Mouse (Mus musculus) spleen, postnatal 10 days (tissue): ENCODE measurements around the gene Gm20671.
"Not testable (repeated sequence)": the region's sequence is repeated elsewhere in the genome, so short reads cannot be mapped to it uniquely, and the experiment has no call there.

ENCODE experiments used
- DNase-seq, 2 experiments: peaks; one replicate each; pipeline ENCODE4 v3.0.0; 2021 to 2022; ENCODE audit warnings: low spot score in 2 of 2

Gene Gm20671

DNA sequence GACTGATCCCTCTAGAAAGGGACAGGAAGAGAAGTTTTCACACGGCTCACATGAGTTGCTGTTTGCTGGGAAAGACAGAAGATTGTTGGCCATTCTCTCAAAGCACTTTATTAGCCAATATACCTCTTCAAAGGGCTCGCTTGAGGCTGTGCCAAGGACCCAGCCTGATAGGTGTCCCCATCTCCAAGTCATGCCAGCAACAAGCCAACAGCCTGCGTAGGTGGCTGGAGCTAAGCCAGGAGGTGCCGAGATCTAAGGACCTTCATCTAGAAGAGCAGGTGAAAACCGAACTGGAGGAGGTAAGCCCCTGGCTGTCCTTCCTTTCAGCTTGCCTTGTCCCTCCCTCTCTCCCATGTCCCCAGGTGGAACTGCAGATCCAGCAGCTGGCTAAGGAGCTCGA, 91.1 kb downstream of the Gm20671 start:
- DNase-seq = no peak

DNA sequence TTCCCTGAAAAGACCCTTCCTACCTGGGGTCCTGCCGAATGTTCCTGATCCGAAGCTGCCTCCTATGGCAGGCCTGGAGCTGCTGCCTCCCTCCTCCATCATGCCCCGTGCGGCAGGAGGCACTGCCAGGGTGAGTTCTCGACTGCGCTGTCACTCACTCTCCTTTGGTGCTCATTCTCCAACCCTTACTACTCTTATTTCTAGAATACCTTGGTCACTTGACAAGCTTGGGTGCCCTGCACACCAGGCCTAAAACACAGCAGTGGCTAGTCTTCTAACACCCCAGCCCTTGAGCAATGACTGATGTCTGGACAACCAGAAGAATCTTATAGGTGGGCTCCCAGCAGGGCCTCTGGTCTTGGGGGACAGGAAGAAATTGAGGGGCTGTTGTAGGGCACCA, 93.0 kb downstream of the Gm20671 start:
- DNase-seq = not testable (repeated sequence)

- DNase-seq = no peak
These were observed 98.1 kb downstream of the Gm20671 start for GRCm38 (mm10) chr5:32728851-32729250.

- no peak for DNase-seq
These were observed 98.6 kb downstream of the Gm20671 start for GRCm38 (mm10) chr5:32728300-32728699.

DNA sequence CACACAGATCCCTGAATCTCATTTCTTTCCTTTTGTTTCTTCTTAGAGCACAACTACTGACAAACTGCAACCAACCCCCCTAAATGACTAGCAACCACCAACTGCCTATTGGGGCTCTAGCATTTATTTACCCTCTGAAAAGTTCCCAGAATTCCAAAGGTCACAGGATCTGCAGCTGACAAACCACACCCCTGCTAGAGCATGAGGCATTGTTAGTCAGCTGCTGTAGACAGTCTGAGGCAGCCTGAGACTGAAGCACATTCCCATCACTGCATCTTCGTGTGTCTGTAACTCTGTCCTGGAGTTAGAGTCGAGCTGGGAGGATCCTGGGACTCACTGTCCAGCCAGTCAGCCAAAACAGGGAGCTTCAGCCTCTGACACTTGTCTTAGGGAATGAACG, 101.5 kb downstream of the Gm20671 start:
- not testable (repeated sequence) for DNase-seq

DNA sequence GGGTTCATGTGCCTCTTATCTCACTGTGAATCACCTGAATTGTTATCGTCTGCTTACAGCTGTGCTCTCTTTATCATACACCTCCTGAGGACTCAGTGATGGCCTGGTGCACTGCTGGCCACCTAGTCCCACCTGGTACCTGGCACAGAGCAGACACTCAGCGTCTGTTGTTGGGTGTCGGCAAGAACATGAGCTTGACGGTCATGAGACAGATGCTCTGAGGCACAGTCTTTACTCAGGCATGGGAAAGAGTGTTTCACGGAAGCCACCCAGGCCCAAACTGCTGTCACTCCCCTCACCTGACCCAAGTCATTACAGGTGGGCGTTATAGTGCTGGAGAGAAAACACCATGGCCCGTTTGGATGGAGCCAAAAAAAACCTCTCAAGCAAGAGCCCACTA, 102.9 kb downstream of the Gm20671 start:
- no peak for DNase-seq

DNA sequence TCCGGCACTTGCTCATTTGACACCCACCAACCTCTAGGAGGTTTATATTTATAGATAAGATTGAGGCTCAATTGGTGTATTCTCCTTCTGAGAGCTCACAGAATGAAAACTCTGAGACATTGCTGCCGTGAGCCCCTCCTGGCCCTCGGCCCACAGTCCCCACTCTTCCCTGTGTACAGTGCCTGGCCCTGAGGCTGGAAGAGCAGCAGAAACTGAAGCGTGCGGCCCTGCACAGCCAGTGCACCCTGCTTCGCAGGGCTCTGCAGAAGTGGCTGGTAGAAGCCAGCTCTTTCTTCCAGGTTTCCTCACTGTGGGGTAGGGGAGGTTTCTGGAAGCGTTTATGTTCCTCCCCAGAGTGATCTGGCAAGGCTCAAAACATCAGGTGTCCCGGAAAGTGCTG, 104.2 kb downstream of the Gm20671 start:
- not testable (repeated sequence) for DNase-seq

- no peak for DNase-seq
These were observed 104.6 kb downstream of the Gm20671 start for GRCm38 (mm10) chr5:32722263-32722662.

DNA sequence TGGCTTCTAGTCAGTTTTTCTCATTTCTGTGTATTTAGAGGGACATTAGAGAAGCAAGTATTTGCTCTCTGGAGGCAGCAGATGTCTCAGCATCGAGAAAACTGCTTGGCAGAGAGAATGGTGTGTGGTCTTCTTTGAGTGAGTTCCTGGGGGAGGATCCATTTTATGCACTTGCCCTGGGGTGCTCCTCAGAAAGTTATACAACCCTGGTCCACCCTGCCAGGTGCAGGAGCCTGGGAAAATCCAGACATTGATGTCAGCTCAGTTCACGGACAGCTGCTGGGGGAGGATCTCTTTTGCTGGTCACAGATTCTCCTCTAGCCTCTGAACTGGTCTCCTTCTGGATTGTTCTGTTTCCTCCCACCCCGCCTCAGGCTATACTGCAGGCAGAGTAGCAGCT, 105.6 kb downstream of the Gm20671 start:
- DNase-seq = no peak

DNA sequence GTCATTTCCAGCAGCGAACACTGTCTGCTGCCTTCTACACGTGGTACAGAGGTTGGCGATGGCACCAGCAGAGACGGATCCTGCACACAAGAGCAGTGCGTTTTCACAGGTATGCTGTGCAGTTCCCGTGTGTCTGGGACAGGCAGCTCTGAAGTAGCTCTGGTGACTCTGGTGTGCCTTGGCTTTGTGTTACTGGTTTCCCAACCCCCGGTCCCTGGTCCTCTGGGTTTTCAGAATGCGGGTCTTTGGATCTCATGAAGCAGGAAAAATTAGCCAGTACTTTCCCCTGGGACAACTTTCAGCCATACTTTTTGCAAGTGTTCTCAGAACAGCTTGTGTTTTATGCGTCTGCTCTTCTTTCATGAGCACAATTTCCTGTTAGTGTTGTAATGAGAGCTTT, 106.5 kb downstream of the Gm20671 start:
- DNase-seq = no peak

DNA sequence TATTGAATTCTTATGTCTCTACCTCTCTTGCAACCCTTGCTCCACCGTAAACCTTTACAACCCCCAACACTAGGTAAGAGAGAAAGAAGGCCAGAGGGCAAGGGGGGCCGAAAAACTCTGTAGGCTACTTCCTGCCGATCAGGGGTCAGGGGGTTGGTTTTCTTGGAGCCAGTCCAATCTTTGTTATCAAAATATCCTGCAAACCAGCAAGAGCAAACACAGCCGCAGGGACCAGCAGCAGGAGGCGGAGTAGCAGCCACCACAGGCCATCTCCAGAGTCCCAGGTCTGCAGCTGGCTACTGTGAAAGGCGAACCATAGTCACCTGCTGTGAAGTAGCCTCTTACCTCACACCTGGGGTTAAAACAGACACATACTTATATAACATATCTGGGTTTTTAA, 108.0 kb downstream of the Gm20671 start:
- no peak for DNase-seq

GRCm38 (mm10) chr5:32717726-32718125, 109.2 kb downstream of the Gm20671 start:
- no peak for DNase-seq

DNA sequence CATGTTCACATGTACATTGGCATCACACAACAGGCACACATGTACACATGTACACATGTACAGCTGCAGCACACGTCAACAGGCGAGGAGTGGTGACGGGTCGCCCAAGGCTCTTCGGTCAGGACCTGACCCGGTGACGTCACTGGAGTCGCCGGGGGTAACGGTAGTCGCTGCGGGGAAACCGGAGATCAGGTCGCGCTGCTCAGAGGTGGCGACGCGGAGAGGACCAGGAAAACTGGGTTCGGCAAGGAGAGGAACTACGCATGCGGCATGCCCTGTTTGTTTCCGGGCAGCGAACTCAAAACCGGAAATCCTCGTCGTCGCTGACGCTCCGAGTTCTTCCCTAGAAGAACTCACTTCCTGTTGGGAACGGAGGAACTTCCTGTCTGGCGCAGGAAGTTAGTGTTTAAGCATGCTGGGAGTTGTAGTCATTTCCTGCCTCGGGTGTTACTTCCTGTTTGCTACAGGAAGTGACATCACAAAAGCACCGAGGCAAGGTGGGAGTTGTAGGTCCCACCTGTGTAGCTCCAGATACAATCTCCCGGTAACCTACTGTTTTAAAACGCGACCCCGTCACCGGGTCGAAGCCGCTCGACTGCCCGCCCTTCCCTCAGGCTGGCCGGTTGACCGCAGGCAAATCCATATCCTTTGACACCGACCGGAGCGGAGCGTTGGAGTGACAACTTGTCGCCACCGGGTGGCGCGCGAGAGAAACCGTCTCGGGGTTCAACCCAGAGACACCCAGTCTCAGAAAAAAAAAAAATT, 113.0 kb downstream of the Gm20671 start:
- DNase-seq = peak; percentile 83 to 89

DNA sequence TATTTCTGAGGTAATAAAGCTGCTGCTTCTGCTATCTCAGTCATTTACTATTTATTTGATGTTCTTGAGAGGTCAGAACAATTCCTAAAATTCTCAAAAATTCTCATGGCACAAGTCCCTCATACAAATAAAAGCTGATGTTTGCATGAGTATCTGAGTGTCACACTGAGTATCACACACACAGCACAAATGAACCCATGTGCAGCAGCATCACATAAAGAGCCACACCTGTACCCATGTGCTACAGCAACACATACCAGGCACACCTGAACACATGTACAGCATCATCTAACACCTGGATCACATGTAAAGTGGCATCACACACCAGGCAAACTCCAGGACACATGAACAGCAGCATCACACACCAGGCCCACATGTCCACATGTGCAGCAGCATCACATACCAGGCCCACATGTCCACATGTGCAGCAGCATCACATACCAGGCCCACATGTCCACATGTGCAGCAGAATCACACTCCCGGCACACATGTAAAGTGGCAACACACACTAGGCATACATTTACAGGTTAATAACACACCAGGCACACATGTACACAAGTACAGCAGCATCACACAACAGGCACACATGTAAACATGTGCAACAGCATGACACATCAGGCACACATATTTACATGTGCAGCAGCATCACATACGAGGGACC, 113.7 kb downstream of the Gm20671 start:
- DNase-seq = no peak

DNA sequence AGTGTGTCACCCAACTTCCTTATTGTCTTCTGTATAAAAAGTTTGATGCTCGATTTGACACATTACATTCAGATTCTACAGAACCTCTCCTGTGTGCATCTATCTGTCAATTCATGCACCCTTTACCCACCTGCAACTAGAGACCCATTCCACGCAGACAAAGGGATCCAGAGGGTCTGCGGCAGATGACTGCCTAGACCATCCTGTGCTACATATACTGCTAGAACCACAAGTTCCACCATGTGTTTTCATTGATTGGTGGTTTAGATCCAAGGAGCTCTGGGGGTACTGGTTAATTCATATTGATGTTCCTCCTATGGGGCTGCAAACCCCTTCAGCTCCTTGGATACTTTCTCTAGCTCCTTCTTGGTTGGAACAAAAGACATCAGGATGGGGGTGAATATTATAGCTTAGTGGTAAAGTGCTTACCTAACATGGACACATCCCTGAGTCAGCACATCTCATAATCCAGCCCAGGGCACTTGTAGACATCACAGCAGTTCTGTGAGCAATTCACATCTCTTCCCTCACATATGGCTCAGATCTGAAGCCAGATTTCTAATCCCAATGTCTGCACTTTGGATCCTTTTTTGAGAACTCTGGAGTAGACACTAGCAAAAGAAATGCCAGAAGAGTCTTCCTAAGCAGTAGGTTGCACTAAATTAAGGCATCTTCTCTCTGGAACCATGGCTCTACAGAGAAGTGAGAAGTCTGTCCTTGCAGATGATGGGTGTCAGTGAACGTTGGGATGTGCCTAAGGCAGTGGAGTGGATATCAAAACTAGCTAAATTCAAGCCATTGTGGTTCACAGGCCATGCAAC, 114.5 kb downstream of the Gm20671 start:
- no peak for DNase-seq

- DNase-seq = no peak
These were observed 115.4 kb downstream of the Gm20671 start for GRCm38 (mm10) chr5:32711485-32711884.

DNA sequence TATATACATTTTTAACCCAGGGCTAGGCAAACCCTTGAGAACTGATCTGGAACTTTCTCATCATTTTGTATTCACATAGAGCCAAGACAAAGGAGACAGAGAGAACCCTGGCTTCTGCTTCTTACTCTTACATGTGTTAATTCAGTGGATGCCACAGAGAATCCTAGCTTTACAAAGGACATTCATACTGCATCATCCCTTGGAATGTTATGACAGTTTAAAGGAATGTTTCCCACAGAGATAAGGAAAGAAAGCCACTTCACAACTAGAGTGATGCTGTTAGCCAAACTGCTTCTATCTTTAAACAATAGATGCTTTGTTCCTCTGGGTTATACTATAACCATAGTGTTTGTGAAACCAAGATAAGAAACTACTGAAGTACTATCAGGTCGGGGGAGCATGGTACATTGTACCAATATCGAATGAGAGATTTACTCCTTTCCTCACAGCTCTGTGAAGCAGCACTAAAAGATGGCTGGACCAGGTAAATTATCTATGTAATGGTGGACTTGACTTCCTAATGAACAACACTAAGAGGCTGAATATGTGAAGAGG, 120.6 kb downstream of the Gm20671 start:
- no peak for DNase-seq

DNA sequence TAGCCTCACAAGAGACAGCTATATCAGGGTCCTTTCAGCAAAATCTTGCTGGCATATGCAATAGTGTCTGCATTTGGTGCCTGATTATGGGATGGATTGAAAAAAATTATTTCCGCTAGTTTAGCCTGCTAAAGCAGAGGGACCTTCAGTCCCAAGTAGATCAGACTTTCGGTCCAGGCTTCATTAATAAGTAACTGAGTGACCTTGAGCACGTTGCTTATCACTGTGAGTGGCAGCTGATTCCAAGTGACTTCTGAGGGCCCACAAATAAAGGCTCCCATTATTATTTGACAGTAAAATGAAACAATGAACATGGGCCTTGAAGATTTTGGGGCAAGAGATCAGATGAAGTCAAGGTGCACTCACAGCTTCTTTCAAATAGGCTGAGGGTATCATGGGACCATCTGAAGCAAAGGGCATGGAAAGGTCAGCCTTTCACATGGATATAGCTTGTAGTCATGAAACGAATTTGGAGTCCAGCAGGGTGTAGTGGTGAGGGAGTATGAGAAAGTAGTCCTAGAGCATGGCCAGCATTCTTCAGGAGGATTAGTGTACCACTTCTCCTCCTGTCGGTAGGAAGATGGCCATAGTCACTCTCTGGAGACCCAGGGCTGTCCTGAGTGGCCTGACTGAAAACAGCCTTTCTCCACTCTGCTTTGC, 129.6 kb downstream of the Gm20671 start:
- DNase-seq = no peak

DNA sequence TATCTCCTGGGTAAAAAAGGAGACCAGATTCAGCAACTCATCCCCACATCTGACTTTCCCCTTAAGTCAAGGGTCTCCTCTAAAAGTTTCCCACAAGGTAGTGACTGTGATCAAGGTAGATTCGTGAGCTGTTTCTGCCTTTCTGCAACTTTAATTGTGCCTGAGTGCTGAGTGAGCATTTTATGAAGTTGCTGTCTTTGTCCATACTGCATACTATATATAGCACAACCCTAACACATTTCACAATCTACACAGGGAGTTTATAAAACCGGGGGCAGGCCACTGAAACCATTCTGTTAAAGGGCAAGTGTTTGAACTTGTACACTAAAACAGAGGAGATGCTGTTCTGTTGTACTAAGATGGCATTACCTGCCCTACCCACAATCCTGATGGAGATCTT, 133.5 kb downstream of the Gm20671 start:
- no peak for DNase-seq
